Mouse (Mus musculus): ENCODE data around the gene Il27ra.

Il27ra gene

DNA sequence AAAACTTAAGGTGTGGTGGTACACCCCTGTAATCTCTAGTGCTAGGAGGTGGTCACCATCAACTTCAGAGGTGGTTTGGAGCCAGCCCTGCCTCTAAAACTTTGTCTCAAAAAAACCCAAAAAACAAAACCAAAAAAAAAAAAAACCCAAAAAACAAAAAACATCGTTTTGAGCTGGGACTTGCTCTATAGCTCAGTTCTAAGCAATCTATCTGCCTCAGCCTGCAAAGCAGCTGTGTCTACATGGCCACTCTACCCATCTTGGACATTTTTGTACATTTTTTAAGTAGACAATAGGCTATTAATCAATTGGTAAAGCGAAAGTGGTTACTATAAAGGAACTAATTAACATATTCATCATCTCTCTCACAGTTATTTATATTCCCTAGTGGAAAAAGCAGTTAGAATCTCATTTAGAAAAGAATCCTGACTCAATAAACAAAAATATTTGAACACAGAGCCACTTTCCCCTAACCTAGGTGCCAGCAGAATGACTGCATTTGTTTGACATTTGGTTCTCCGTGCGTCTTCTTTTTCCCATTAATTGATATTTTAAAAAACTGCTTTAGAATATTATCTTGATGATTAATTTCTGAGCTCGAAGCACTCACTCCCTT is 23.2 kb upstream of the Il27ra start:
- no peak for DNase-seq (ENCODE audit: low spot score)

DNA sequence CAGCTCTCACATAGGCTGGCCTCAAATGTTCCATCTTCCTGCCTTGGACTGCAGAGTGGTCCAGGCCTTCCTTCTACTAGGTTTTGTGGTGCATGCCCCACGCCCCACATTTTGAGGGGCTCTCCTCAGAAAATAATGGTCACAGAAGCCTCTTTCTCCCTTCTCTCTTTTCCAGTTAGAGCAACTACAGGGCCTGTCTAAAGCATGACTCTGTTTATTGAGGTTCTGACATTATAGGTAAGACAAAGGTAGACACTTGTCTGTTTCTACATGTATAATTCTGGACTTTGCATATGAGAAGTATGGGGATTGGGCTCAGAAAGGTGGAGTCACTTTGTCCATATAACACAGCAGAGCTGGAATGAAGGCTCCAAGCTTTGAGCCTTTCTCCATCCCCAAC is 22.6 kb upstream of the Il27ra start, which contains the start of gene Gm10643:
Gm10643 (minus strand) TSS at position 101 of the 400 bp plus-strand sequence.
- DNase-seq (ENCODE audit: low spot score), result no peak

DNA sequence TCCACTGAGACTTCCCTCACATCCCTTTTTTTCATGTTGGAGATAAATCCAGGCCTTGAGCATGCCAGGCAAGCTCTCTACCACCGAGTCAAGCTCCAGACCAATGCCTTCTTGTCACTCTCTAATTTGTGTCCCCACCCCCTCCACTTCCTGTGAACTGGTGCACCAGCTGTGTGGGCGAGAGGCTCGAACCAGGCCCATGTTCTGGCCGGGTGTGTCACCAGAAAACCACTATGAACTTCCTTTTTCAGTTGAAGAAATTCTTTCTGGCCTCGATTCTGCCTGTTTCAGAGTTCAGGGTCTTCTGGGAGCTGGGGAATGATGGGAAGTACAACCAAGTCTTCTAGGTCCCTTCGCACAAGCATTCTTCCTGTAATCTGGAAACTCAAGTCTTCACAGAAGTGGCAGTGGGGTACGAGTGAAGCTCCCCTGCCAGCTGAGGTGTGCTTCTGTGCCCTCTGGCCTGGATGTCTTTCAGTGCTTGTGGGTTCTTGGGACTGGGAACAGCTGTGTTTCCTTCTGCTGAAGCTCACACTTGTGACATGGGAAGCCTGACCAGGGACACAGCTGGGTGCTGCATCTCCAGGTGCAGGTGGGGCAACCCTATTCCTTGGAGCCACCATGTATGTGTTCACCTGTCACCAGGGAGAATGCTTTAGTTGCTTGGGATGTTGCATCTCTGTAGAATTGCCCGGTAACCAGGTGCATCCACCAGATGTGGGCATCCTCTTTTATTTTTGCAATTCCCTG is 21.6 kb upstream of the Il27ra start:
- DNase-seq (ENCODE audit: low spot score), result no peak

GRCm38 (mm10) chr8:84060245-84060644 is 17.9 kb upstream of the Il27ra start:
- no peak for DNase-seq (ENCODE audit: low spot score)

DNA sequence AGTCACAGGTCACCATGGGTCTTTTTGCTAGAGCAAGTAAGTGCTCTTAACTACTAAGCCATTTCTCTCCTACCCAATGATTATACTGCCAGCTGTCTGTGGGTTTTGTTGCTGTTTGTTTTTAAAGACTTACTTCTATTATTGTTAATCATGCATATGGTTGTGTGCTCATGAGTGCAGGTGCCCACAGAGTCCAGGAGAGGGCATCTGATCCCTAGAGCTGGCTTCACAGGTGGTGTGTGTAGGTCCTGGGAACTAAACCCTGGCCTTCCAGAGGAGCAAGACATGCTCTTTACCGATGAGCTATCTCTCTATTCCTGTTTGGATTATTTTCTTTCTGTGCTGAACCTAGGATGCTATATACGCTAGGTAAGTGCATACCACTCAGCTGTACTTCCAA is 16.8 kb upstream of the Il27ra start:
- DNase-seq (ENCODE audit: low spot score), result no peak

DNA sequence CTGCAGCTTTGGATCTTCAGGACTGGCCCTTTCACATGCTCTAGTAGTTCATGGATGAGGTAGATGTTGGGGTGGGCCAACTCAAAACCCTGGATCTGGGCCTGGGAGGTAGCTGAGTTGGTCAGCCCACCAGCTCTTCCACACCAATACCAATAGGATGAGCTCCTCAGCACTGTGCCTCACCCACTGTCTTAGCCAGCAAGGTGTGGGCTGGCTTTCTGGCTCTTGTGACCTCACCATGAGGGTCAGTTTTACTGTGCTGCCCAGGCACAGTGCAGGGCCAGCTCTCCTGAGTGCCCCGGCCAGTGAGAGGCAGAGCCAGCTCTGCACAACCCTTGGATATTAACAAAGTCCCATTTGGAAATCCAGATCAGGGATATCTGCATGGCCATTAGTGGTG is 15.4 kb upstream of the Il27ra start:
- no peak for DNase-seq (ENCODE audit: low spot score)

GRCm38 (mm10) chr8:84053229-84053628 is 10.8 kb upstream of the Il27ra start:
- no peak for DNase-seq (ENCODE audit: low spot score)

- DNase-seq (ENCODE audit: low spot score), result no peak
Measured at GRCm38 (mm10) chr8:84052746-84053145, 10.4 kb upstream of the Il27ra start.

DNA sequence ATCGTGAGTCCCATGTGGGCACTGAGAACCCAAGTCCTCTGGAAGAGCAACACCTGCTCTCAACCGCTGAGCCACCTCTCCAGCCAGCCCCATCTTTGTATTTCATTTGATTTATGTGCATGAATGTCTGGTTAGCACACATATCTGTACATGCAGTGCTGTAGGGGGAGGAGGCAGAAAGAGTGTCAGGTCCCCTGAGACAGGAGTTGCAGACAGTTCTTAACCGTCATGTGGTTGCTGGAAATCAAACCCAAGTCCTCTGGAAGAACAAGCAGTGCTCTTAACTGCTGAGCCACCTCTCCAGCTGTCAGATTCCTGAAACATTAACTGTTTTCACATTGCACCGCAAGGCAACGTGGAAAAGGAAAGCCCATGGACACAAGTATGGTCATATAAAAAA is 5.8 kb upstream of the Il27ra start:
- no peak for DNase-seq (ENCODE audit: low spot score)

DNA sequence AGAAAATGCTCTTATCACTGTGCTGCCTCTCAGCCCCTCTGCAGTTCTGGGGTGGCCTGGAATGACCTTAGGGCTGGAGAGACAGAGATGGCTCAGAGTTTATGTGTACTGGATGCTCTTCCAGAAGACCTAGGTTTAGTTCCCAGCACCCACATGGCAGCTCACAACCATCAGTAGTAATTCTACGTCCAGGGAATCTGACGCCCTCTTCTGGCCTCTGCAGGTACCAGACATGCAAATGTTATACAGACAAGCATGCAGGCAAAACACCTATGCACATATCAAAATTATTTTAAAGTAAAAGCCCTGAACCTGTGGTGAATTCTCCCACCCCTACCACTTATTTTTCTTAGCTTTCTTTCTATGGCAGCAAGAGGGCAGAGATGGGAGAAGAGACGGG is 4.1 kb upstream of the Il27ra start:
- DNase-seq (ENCODE audit: low spot score), result no peak

DNA sequence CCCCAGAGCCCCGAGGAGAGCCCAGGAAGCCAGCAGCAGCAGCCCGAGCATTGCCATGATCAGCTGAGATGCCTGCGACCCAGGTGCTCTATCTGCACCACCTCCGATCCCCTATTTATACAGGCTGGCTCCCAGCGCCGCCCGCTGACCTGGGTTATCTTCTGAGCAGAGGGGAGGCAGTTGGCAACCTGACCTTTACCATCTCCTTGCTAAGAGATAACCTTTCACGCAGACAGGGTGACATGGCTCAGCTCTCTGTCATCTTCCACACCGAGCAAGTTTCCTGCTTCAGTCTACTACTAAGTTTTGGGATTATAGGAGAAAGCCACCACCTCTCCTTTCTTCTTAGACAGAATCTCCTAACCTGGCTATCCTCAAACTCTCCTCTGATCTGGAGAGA is 2.5 kb upstream of the Il27ra start, which contains the start of gene Rln3:
Rln3 (minus strand) TSS at position 101 of the 400 bp plus-strand sequence.
- no peak for DNase-seq (ENCODE audit: low spot score)

DNA sequence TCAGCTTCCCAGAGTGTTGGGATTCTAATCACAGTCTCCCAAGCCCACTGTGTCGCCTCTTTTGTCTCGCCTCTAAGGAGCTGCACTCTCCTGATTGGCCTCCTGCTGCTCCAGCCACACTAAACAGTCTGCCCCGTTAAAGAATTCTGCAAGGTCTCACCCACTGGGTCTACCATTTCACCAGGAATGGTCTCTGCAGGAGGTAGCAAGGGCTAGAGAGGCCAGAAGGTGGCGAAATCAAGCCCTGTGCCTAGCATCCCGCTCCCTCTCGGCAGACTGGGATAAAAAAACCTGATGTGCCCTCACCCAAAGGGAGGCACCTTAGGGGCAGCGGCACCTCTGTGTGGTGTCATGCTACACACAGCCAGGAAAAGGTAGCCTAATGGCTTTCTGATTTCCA is 1.7 kb upstream of the Il27ra start:
- no peak for DNase-seq (ENCODE audit: low spot score)

GRCm38 (mm10) chr8:84042948-84043342 is 556 bp upstream of the Il27ra start:
- DNase-seq (ENCODE audit: low spot score), result no peak

DNA sequence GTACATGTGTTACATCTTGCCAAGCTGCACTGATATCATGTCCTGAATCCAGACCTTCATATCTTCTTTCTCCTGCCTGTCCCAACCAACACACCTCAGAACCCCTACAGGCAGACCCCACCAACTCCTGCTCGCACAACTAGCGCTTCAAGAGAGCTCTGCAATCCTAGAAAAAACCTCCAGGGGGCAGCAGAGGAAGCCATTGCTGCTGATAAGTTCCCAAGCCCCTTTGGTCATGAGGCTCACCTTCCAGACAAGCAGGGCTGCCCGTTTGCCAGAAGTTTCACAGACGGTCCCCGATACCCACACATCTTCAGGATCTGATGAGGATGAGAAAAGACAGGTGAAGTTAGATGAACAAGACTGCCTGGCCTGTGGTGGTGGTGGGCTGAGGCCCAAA is 3.3 kb downstream of the Il27ra start:
- no peak for DNase-seq (ENCODE audit: low spot score)

DNA sequence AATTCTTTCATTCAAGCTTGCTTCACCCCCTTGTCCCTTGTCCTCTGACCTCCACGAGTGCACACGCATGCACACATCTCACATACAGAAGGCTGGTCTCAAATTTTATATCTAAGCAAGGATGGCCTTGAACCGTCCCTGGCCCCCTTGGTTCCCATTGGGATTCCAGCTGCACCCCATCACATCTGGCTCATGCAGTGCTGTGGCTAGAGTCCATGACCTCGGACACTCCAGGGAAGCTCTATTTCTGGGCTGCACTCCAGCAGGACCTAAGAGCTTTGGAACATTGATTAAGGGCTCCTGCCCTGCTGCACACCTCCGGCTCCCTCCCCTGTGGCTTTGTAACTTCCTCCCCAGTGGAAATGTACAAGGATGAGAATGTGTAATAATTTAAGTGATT is 4.4 kb downstream of the Il27ra start:
- DNase-seq (ENCODE audit: low spot score), result no peak

DNA sequence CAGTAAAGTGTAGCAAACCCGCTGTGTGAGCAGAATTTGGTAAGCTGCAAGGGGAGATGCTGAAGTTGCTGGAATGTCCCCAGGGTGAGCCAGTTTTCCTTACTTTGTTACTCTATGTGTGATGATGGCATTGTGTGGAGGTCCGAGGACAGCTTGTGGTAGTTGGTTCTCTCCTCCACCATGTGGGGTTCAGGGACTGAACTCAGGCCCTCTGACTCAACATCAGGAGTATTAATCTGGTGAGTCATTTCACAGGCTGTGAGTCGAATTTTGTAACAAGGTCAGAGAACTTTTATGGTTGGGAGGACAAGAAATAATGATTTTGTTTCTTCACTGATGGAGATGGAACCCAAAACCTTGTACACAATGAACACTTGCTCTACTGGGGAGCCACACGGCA is 9.6 kb downstream of the Il27ra start:
- DNase-seq (ENCODE audit: low spot score), result no peak

DNA sequence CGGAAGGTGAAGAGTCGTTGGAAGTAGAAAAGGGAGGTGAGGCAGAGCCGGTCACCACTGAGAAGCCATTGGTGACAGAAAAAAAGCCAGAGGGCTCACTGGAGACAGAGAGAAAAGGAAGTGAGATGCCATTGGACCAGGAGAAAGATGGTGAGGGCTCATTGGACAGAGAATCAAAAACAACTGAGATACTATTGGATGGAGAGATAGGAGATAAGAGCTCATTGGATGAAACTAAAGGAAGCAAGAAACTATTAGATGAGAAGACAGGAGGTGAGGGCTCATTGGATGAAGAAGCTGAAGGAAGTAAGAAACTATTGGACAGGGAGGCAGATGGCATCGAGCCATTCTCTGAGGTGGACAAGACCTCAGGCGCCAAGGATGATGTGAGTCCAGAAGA is 13.1 kb downstream of the Il27ra start:
- no peak for DNase-seq (ENCODE audit: low spot score)

DNA sequence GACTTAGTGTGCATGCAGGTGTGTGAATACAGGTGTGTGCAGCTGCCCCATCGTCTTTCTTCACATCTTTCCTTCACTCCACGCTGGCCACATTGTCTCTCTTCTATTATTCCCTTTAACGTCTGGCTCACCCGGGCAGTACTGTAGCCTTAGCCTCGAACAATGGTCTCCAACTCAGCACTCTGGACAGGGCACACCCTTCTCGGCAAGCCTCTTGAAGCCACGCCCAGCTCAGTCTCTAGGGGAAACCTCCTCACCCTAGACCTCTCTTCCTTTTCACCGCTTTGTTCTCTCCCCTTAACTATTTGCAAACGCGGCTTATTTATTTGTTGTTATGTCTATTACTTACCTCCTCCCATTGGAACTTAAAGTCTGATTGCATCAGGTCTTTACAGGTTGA is 14.9 kb downstream of the Il27ra start:
- DNase-seq (ENCODE audit: low spot score), result no peak

- no peak for DNase-seq (ENCODE audit: low spot score)
Measured at GRCm38 (mm10) chr8:84025863-84026262, 16.5 kb downstream of the Il27ra start.

DNA sequence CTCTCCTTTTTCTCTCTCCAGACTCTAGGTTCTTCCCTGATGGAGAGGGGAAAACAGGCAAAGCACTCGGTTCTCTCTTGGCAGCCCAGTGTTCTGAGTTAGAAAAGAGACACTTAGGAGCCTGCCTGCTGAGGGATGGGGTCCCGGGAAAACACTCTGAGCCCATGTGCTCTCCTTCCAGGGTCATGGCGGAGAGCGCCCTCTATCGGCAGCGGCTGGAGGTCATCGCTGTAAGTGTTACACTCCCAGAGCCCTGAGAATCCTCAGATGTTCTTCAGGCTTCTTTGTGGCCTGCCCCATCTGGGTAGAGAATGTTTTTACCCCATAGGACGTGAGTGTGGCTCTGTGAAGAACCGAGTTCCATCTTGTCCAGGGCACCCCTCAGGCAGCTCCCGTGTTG is 18.2 kb downstream of the Il27ra start:
- DNase-seq (ENCODE audit: low spot score), result no peak

DNA sequence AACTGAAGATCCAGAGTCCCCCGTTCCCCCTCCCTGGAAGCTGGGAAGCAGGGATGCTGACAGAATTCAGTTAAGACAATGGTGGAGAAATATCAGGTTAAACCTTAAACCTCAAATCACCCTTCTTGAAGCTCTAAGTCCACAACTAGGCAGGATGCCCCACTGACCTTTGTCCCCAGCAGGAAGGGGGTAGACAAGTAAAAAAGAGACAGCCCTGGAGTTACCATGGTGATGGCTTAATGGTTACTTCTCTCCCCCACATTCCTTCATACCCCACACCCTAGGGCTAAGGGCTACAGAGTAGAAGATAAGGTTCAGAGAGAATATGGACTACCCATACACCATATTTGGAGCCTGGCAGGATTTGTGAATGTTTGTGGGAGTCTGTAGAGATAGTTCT is 18.8 kb downstream of the Il27ra start:
- DNase-seq (ENCODE audit: low spot score), result no peak

DNA sequence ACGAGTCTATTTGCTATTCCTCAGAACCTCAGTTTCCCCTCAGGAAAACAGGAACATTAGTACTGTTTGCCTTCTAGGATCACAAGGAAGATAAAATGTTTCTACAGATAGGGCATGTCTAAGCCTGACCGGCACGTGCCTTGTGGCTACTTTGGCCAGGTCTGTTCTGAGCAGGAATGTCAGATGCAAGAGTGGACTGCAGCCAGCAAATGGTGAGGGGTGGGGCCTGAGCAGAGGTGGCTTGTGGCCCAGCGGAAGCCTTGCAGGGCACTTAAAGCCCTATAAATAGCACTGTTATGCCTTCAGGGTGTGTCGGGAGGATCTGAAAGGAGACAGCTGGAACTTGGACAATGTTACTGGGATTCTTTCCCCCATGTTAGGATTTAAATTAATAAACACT is 19.3 kb downstream of the Il27ra start:
- no peak for DNase-seq (ENCODE audit: low spot score)

GRCm38 (mm10) chr8:84021569-84021968 is 20.8 kb downstream of the Il27ra start:
- DNase-seq (ENCODE audit: low spot score), result no peak

DNA sequence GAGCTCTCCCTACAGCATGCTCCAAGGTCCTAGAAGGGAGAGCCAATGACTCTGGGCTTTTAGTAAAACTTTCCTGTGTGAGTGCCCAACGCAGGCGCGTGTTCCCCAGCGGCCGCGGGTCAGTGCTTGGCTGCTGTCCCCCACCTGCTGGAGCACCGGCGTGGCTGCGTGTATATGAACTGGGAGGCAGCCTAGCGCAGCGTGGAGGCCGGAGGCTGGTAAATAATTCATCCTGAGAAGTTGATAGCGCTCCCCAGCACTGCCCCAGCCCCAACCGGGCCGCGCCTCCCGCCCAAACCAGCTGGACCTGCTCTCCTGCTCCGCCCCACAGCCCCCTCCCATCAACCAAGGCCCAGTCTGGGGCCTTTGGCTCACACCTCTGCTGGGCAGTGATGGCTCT is 21.3 kb downstream of the Il27ra start, which contains the start of gene Palm3:
Palm3 (plus strand) TSS at position 376 of the 400 bp plus-strand sequence.
- DNase-seq (ENCODE audit: low spot score), result no peak

Measured in urinary bladder, postnatal 10 days (tissue).